Mouse (Mus musculus): ENCODE data around the gene Zyx. TPM values are rescaled to one million over a fixed set of nuclear protein-coding genes. Genes with fewer than 3 reads are reported as not detected.

The Zyx gene
- polyA plus RNA-seq, 1 experiment from 2014 or later, result 34.8 TPM

DNA sequence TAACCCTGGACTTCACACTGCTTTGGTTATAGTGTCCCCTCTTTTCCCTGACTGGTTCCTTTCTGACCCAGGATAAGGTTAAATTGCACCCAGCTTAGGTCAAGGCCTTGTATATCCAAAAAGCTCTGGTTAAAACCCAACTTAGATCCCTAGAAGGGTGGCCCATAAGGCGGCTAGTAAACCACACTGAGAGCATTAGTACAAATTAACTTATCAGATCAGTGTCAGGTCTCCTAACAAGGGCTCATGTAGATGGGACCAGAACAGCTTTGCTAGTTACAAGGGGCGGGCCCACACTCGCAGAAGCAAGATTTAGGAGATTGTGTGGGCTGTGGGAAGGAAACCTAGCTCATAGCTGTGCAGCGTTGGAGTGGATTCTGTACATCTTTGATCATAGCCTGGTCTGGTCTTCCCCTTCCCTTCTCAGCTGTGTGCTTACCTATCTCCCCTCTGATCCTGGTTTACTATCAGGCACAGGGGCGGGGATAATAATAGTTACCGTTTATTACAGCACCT, 27.1 kb downstream of the Zyx start:
- WGBS, result 85% methylated on average over 6 of the region's 6 CpGs
- Histone ChIP-seq H3K36me3 (ENCODE audit: control insufficient read depth, insufficient read depth, low read length) (no peaks in the 10 kb centered on the region), H3K4me2 (ENCODE audit: low read length) (no peak overlapping the region), H3K4me1 (ENCODE audit: control insufficient read depth, insufficient read depth, low read length) (no peaks in the 10 kb centered on the region), H3K9me3 (replicated peaks; ENCODE audit: control insufficient read depth, low read length) (no peaks in the 10 kb centered on the region), H3K4me3 (ENCODE audit: low read depth, low read length) (no peak overlapping the region), H3K27ac (ENCODE audit: low read depth, low read length) (no peak overlapping the region), H3K9ac (ENCODE audit: low read length) (no peak overlapping the region), H3K27me3 (replicated peaks; ENCODE audit: control insufficient read depth, insufficient read depth, low read length) (peaks cover 4% of the 10 kb centered on the region; the same call in 1 of the 2 replicates)
- ATAC-seq (no peak), DNase-seq (ENCODE audit: low spot score) (no peak)

DNA sequence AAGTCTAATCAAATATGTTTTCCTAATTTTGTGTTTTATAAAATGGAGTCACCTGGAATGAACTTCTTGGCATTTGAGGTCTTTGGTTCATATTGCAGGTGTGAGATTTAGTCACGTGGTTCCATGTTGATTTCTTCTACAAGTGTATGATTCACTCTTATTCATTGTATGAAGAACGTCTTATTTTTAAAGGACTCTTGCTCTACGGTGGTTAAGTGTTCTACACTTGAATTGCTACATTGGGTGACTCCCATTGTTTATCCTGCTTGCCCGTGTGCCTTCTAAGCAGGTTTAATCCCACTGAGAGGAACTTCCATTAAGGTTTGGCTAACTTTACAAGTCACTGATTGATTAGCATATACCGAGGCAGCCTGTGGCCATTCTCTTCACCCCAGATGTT, 27.9 kb downstream of the Zyx start:
- H3K27me3 ChIP-seq (replicated peaks; ENCODE audit: control insufficient read depth, insufficient read depth, low read length), result peaks cover 4% of the 10 kb centered on the region; the same call in 1 of the 2 replicates
- WGBS, result 60% methylated on average over 5 of the region's 5 CpGs
- H3K9ac ChIP-seq (ENCODE audit: low read length), result no peak overlapping the region
- H3K4me2 ChIP-seq (ENCODE audit: low read length), result no peak overlapping the region
- H3K36me3 ChIP-seq (ENCODE audit: control insufficient read depth, insufficient read depth, low read length), result no peaks in the 10 kb centered on the region
- DNase-seq (ENCODE audit: low spot score), result no peak
- no peaks in the 10 kb centered on the region for H3K9me3 ChIP-seq (replicated peaks; ENCODE audit: control insufficient read depth, low read length)
- no peaks in the 10 kb centered on the region for H3K4me1 ChIP-seq (ENCODE audit: control insufficient read depth, insufficient read depth, low read length)
- no peak overlapping the region for H3K4me3 ChIP-seq (ENCODE audit: low read depth, low read length)
- no peak for ATAC-seq
- no peak overlapping the region for H3K27ac ChIP-seq (ENCODE audit: low read depth, low read length)

DNA sequence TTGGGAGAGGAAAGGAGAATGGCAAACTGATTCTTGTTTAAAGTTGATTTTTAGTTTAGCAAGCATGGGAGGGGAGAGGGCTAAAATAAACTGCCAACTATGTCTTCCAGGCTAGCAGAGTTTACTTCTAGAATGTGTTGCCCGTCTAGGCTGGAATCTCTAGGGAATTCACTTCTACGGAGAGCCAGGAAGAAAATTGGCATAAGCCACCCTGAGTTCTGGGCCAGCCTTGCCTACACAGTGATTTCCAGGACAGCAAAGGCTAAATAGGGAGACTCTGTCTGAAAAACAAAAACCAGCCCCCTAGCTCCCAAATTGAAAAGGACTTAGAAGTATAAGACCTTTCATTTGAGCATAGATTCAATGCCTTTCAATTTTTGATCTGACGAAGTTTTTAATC, 30.1 kb downstream of the Zyx start:
- no peaks in the 10 kb centered on the region for H3K27me3 ChIP-seq (replicated peaks; ENCODE audit: control insufficient read depth, insufficient read depth, low read length)
- H3K4me2 ChIP-seq (ENCODE audit: low read length), result no peak overlapping the region
- WGBS, result 47% methylated on average over 3 of the region's 3 CpGs
- no peak overlapping the region for H3K27ac ChIP-seq (ENCODE audit: low read depth, low read length)
- H3K4me3 ChIP-seq (ENCODE audit: low read depth, low read length), result no peak overlapping the region
- no peaks in the 10 kb centered on the region for H3K9me3 ChIP-seq (replicated peaks; ENCODE audit: control insufficient read depth, low read length)
- ATAC-seq (no peak), DNase-seq (ENCODE audit: low spot score) (no peak)
- H3K4me1 ChIP-seq (ENCODE audit: control insufficient read depth, insufficient read depth, low read length), result no peaks in the 10 kb centered on the region
- no peak overlapping the region for H3K9ac ChIP-seq (ENCODE audit: low read length)
- H3K36me3 ChIP-seq (ENCODE audit: control insufficient read depth, insufficient read depth, low read length), result no peaks in the 10 kb centered on the region

DNA sequence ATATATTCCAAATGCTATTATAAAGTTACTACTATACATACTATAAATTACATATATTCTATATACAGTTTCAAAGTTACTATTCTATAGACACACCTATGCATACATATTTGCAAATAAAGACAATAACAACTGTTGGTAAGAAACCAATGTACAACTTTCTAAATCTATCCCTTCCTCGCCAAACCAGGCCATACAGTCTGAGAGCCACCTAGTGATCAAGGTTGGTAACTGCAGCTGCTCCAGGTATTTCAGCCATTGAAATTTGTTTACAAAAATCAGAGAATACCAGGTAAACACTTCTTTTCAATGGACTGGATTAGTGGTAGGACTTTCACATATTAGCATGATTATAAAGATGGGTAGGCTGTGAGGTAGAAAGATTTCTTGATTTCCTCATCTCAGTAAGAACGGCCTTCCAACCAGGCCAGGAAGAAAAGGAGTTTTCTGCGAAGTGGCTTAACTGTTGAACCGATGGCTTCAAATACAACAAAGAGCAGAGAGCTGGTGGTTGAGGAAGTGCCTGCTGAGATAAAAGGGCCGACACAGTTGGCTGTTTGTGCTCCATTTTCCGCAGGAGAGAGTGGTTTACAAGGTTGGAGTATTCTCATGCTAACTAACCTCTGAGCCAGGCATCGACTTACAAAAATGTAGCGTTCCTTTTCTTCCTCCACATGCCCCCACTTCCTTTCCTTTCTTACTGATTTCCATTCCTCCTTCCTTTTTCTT, 31.1 kb downstream of the Zyx start:
- Histone ChIP-seq H3K4me3 (ENCODE audit: low read depth, low read length) (no peak overlapping the region), H3K27ac (ENCODE audit: low read depth, low read length) (no peak overlapping the region), H3K9me3 (replicated peaks; ENCODE audit: control insufficient read depth, low read length) (no peaks in the 10 kb centered on the region), H3K27me3 (replicated peaks; ENCODE audit: control insufficient read depth, insufficient read depth, low read length) (no peaks in the 10 kb centered on the region), H3K4me2 (ENCODE audit: low read length) (no peak overlapping the region), H3K4me1 (ENCODE audit: control insufficient read depth, insufficient read depth, low read length) (no peaks in the 10 kb centered on the region), H3K9ac (ENCODE audit: low read length) (no peak overlapping the region), H3K36me3 (ENCODE audit: control insufficient read depth, insufficient read depth, low read length) (no peaks in the 10 kb centered on the region)
- ATAC-seq (0 out of 2 replicates have a peak, but pooled peaks have one; percentile 37), DNase-seq (ENCODE audit: low spot score) (peak; percentile 63)
- WGBS, result 1% methylated on average over 8 of the region's 8 CpGs

DNA sequence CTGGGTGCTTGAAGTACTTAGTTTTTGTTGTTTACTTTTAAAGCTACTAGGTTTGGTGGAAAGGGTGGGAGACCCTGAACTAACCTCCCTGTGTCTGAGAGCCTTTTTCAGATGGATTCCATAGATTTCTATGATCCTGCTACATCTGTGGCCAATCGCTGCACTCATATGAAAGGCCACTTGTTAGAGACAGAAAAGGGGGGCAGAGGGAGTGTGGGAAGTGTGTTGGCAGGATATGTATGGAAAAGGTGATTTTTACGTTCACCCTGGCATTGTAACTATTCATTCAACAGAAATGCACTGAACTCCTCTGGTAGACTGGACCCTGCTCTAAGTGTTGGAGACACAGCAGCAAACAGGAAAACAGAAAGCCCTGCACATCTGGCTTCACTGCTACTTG, 31.8 kb downstream of the Zyx start:
- no peak overlapping the region for H3K9ac ChIP-seq (ENCODE audit: low read length)
- H3K4me1 ChIP-seq (ENCODE audit: control insufficient read depth, insufficient read depth, low read length), result no peaks in the 10 kb centered on the region
- 12% methylated on average over 2 of the region's 2 CpGs for WGBS
- no peak overlapping the region for H3K27ac ChIP-seq (ENCODE audit: low read depth, low read length)
- no peak for DNase-seq (ENCODE audit: low spot score)
- no peak for ATAC-seq
- no peak overlapping the region for H3K4me2 ChIP-seq (ENCODE audit: low read length)
- no peaks in the 10 kb centered on the region for H3K36me3 ChIP-seq (ENCODE audit: control insufficient read depth, insufficient read depth, low read length)
- no peaks in the 10 kb centered on the region for H3K27me3 ChIP-seq (replicated peaks; ENCODE audit: control insufficient read depth, insufficient read depth, low read length)
- no peaks in the 10 kb centered on the region for H3K9me3 ChIP-seq (replicated peaks; ENCODE audit: control insufficient read depth, low read length)
- no peak overlapping the region for H3K4me3 ChIP-seq (ENCODE audit: low read depth, low read length)

DNA sequence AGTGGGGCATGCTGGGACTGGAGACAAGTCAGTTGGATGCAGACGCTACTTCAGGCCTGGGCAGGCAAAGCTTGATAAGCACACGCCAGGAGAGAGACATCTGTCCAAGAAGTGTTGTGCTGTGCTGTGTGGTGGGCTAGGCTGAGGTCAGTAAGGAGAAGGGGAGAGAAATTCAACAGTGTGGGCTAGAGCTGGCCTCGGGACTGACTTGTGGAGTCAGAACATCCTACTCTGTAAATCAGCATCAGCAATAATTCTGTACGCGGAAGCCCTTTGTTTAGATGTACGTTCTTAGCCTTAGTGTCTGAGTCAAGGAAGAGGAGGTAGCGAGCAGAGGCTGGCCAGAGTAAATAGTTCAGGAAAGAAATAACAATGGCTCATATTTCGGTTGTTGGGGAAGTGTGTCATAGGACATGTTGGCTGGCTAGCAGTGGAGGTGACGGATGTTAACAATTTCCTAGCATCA, 32.5 kb downstream of the Zyx start:
- H3K4me1 ChIP-seq (ENCODE audit: control insufficient read depth, insufficient read depth, low read length), result no peaks in the 10 kb centered on the region
- DNase-seq (ENCODE audit: low spot score), result no peak
- no peak overlapping the region for H3K4me2 ChIP-seq (ENCODE audit: low read length)
- H3K4me3 ChIP-seq (ENCODE audit: low read depth, low read length), result no peak overlapping the region
- H3K9ac ChIP-seq (ENCODE audit: low read length), result no peak overlapping the region
- no peaks in the 10 kb centered on the region for H3K36me3 ChIP-seq (ENCODE audit: control insufficient read depth, insufficient read depth, low read length)
- no peak overlapping the region for H3K27ac ChIP-seq (ENCODE audit: low read depth, low read length)
- no peaks in the 10 kb centered on the region for H3K9me3 ChIP-seq (replicated peaks; ENCODE audit: control insufficient read depth, low read length)
- no peaks in the 10 kb centered on the region for H3K27me3 ChIP-seq (replicated peaks; ENCODE audit: control insufficient read depth, insufficient read depth, low read length)
- WGBS, result 79% methylated on average over 9 of the region's 9 CpGs
- ATAC-seq, result no peak

DNA sequence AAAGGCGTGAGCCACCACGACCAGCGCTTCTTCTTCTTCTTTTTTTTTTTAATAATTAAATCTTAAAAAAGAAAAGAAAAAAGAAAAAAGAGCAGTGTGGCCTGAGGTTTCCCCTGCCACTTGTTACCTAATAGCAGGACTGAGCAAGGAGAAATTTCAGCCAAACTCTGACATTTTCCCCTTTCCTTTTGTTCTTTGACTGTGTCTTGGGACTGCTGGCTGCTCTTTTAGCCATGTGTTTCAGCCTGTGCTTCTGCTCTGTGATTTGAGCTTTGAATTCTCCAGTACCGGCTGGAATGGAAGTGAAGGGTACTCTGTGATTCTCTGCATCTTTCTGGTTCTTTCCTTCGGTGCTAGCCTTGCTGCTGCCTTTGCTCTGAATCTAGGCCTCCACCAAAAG, 33.9 kb downstream of the Zyx start:
- Histone ChIP-seq H3K36me3 (ENCODE audit: control insufficient read depth, insufficient read depth, low read length) (no peaks in the 10 kb centered on the region), H3K4me3 (ENCODE audit: low read depth, low read length) (no peak overlapping the region), H3K9ac (ENCODE audit: low read length) (no peak overlapping the region), H3K4me2 (ENCODE audit: low read length) (no peak overlapping the region), H3K27me3 (replicated peaks; ENCODE audit: control insufficient read depth, insufficient read depth, low read length) (no peaks in the 10 kb centered on the region), H3K9me3 (replicated peaks; ENCODE audit: control insufficient read depth, low read length) (no peaks in the 10 kb centered on the region), H3K4me1 (ENCODE audit: control insufficient read depth, insufficient read depth, low read length) (no peaks in the 10 kb centered on the region), H3K27ac (ENCODE audit: low read depth, low read length) (no peak overlapping the region)
- ATAC-seq (no peak), DNase-seq (ENCODE audit: low spot score) (no peak)
- 87% methylated on average over 5 of the region's 5 CpGs for WGBS

DNA sequence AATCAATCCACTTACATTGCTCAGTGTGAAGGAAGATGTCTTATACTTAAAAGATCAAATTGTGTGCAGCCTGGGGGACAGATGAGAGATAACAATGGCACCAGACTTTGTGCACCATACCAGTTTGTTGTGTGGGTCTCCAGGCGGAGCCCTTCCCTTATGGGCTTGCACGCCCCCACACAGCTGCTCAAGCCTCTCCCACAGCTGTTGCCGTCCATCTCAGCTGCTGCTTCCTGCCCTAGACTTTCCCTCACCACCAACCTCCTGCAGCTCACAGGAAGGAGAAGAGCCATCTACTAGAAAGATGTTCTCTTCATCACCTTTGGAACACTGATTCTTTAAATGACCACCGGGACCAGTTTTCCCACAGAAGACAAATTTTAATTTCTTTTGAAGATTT, 36.2 kb downstream of the Zyx start:
- no peaks in the 10 kb centered on the region for H3K4me1 ChIP-seq (ENCODE audit: control insufficient read depth, insufficient read depth, low read length)
- DNase-seq (ENCODE audit: low spot score), result no peak
- H3K9me3 ChIP-seq (replicated peaks; ENCODE audit: control insufficient read depth, low read length), result no peaks in the 10 kb centered on the region
- no peak overlapping the region for H3K27ac ChIP-seq (ENCODE audit: low read depth, low read length)
- no peak overlapping the region for H3K4me3 ChIP-seq (ENCODE audit: low read depth, low read length)
- 93% methylated on average over 4 of the region's 4 CpGs for WGBS
- H3K4me2 ChIP-seq (ENCODE audit: low read length), result no peak overlapping the region
- H3K9ac ChIP-seq (ENCODE audit: low read length), result no peak overlapping the region
- ATAC-seq, result no peak
- no peaks in the 10 kb centered on the region for H3K27me3 ChIP-seq (replicated peaks; ENCODE audit: control insufficient read depth, insufficient read depth, low read length)
- no peaks in the 10 kb centered on the region for H3K36me3 ChIP-seq (ENCODE audit: control insufficient read depth, insufficient read depth, low read length)

DNA sequence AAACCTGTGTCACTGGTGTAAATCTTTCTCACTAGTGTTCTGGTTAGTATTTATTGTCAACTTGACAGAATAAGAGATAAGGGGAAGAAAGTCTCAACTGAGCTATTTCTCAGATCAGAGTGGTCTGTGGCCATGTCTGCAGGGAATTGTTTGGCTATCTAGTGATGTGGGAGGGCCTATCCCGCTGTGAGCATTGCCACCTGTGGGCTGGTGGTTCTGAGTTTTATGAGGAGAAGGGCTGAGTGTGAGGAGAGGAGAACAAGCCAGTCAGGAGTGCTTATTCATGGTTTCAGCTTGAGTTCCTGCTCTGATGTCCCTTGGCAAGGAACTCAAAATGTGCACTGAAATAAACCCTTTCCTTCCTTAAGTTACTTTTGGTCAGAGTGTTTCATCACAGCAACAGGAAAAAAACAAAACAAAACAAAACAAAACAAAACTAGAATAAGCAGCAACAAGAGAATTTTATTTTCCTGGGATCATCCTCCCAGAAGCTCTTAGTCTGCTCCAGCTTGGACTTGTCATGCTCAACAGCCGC, 42.4 kb downstream of the Zyx start:
- ATAC-seq (no peak), DNase-seq (ENCODE audit: low spot score) (no peak)
- Histone ChIP-seq H3K4me3 (ENCODE audit: low read depth, low read length) (no peak overlapping the region), H3K36me3 (ENCODE audit: control insufficient read depth, insufficient read depth, low read length) (no peaks in the 10 kb centered on the region), H3K27me3 (replicated peaks; ENCODE audit: control insufficient read depth, insufficient read depth, low read length) (no peaks in the 10 kb centered on the region), H3K9me3 (replicated peaks; ENCODE audit: control insufficient read depth, low read length) (no peaks in the 10 kb centered on the region), H3K9ac (ENCODE audit: low read length) (no peak overlapping the region), H3K4me1 (ENCODE audit: control insufficient read depth, insufficient read depth, low read length) (no peaks in the 10 kb centered on the region), H3K27ac (ENCODE audit: low read depth, low read length) (no peak overlapping the region), H3K4me2 (ENCODE audit: low read length) (no peak overlapping the region)
- WGBS, result 48% methylated on average over 2 of the region's 2 CpGs
